Mouse (Mus musculus) kidney, adult 2 months (tissue): Measurements from ENCODE around the gene Tmprss13.

Experiments
- CTCF ChIP-seq: fragments of 200-500 bp; conservative IDR thresholded peaks from 2 replicates; pipeline ENCODE4 v1.5.1; 2011; ENCODE audit warnings: low read depth, mild to moderate bottlenecking, control low read depth, low read length, moderate library complexity, mixed read lengths; ENCODE audit not compliant: insufficient read depth, insufficient read length
- POLR2A ChIP-seq: fragments of 200-500 bp; IDR thresholded peaks from one replicate; pipeline ENCODE4 v1.6.1; 2011; ENCODE audit warnings: low read depth, low read length, control low read depth

DNA sequence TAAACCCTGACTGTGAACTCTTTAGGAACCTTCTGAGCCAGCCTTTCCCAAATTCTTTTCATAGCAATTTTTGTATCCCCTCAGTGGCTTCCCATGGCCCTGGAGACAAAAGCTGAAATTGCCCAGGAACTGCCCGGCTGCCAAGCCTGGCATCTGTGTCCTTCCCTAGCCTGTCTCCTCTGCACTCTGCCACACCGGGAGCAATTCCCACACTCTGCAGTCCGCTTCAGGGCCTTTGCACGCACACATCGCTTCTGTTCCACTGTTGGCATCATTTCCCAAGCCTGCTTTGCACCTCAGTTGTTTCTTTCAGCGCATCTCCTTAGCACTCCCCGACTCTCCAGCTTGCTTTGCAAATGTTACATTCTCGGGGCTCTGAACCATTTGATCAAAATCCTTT, 48.8 kb downstream of the Tmprss13 start:
- TF ChIP-seq POLR2A (no peak), CTCF (no peak)
